Mouse (Mus musculus) heart, adult 10 weeks (tissue): ENCODE results near the gene Gm3591. TPM values are rescaled to one million over a fixed set of nuclear protein-coding genes. Genes with fewer than 3 reads are reported as not detected.

ENCODE experiments used
- polyA plus RNA-seq: library from polyadenylated mRNA; stranded (reverse); fragments of 350-450 nt; fragmentation: Illumina TruSeq; extraction: RNeasy Lipid Tissue Mini Kit (QIAGEN cat#74804); gene quantifications from one replicate; pipeline ENCODE4 v1.2.3, GENCODE M21; 2014; ENCODE audit warnings: low read depth, low replicate concordance

Gene Gm3591
- 0.34 TPM for polyA plus RNA-seq

GRCm38 (mm10) chr14:6412382-6412781 lies at the start of gene Gm3591:
Gene Gm3591, minus strand, starts transcription at chr14:6412482.

DNA sequence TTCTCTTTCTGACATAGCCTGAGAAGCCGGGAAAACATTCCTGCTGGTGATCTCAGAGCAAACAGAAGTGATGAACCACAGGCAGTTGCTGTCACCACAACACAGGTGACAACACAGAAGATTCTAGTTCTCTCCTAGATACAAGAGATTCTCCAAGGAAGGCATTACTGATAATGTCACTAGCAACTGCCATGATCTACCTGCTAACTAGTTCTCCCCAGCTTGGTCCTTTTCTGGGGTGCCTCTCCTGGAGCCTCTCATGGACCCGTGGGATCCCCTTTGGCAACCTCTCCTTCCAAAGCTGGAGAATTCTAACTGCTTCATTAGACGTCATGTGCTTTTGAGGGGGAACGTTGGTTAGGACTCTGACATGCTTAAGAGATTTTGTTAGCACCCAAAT lies 32.2 kb upstream of the Gm3591 start, which contains the start of gene Gm3594:
Gm3594 (minus strand) TSS at position 101 of the 400 bp plus-strand sequence.

DNA sequence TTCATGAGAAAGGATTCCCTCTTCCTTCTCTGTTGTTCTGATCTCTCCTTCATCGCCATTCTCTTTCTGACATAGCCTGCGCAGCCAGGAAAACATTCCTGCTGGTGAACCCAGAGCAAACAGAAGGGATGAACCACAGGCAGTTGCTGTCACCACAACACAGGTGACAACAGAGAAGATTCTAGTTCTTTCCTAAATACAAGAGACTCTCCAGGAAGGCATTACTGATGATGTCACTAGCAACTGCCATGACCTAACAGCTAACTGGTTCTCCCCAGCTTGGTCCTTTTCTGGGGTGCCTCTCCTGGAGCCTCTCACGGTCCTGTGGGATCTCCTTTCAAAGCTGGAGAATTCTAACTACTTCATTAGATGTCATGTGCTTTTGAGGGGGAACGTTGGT lies 22.1 kb downstream of the Gm3591 start, which contains the start of gene Gm16440:
Gm16440 (minus strand) TSS at position 101 of the 400 bp plus-strand sequence.

Other genes starting within 250 kb of the Gm3591 start
- gene Gm21560, start 193.2 kb downstream of the Gm3591 start, polyA plus RNA-seq = not detected
- gene Gm3411, start 125.2 kb downstream of the Gm3591 start, polyA plus RNA-seq = not detected
- not detected for gene Gm21103, start 107.6 kb downstream of the Gm3591 start, polyA plus RNA-seq
- gene Gm3618, start 68.8 kb downstream of the Gm3591 start, polyA plus RNA-seq = not detected
- gene Gm16440, start 22.2 kb downstream of the Gm3591 start, polyA plus RNA-seq = not detected
- not detected for gene Gm3594, start 32.1 kb upstream of the Gm3591 start, polyA plus RNA-seq
- gene Gm8356, start 124.8 kb upstream of the Gm3591 start, polyA plus RNA-seq = not detected
- gene Gm3629, start 178.1 kb upstream of the Gm3591 start, polyA plus RNA-seq = not detected
- not detected for gene Gm3460, start 209.9 kb upstream of the Gm3591 start, polyA plus RNA-seq